Mouse (Mus musculus) left cerebral cortex, adult 11 months (tissue): ENCODE results near the gene Cst9.

ENCODE experiments used
- DNase-seq: peaks from one replicate; pipeline ENCODE4 v3.0.0; 2022; ENCODE audit warnings: low spot score

Cst9 gene

DNA sequence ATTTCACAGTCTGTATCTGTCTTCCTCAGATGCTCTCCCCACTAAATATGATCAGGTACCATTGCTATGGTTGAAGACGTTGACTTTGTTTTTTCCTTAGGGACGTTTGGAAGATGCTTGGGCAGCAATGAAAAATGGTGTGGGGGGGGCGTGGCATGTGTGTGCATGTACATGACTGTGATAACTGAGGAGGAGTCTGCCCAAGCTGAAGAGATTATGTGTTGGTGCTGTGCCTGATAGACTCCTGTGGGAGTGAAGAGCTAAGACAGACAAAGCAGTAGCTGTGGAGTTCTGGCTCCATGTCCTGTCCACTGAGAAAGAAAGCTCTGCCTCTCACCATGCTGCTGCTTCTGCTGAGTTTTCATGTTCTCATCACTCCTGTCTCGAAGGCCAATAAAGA is at the start of gene Cst9:
TSS of gene Cst9 (plus strand) at position 236 of the 400 bp plus-strand sequence.
- no peak for DNase-seq

DNA sequence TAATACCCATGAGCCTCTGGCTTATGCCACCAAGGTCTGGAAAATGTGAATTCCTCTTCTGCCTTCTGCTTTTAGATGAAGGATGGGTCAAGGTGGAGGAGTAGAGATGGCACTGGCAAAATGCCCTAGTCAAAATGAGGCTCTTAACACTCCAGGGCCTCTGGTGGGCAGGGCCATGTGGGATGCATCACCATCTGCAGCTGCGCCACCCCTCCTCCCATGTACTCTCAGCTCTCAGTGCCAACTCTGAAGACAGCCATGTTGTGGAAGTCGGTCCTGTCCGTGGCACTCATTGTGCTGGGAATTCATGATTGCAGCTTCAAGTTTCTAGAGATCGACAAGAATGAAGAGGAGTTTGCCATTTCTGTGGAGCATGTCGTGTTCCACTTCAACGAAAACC is 45.8 kb upstream of the Cst9 start, which contains the start of gene Cst12:
TSS of gene Cst12 (plus strand) at position 220 of the 400 bp plus-strand sequence.
- DNase-seq: no peak

DNA sequence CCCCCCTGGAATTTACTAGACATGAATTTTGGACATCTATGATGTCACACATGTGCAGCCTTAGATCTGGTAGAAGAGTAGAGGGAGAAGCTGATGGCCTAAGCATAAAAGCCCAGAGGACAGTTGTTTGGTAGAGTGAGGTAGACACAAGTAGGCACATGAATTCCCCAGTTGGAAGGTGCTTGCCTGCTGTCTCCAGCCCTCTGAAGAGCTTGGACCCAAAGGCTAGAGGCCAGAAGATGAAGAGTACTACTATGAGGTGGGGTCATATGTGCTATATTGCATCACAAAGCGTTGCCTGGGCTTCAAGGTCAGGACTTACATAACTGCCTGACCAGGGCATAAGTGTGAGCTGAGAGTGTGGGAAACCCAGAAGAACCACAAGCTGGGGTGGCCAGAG is 36.5 kb upstream of the Cst9 start, which contains the start of gene Cst8:
TSS of gene Cst8 (plus strand) at position 301 of the 400 bp plus-strand sequence.
- no peak for DNase-seq

DNA sequence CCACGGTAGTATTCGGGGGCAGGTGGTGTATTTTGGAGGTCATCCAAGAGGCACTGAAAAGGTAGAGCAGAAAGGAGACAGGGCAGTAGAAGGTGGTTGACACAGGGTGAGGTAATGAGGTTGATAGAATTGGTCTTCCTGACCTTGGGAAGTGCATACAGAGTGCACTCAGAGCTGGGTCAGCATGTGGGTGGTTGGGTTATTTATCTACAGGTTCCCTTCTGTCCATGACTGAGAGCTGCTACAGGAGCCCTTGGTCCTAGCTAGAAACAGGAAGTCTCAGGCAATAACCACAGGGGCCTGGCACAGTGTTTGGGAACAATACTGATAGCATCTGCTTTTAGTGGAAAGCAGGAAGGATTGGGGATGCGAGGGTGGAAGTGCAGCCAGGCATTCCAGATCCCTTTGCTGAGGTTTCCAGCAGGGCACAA is 33.4 kb upstream of the Cst9 start:
- no peak for DNase-seq

DNA sequence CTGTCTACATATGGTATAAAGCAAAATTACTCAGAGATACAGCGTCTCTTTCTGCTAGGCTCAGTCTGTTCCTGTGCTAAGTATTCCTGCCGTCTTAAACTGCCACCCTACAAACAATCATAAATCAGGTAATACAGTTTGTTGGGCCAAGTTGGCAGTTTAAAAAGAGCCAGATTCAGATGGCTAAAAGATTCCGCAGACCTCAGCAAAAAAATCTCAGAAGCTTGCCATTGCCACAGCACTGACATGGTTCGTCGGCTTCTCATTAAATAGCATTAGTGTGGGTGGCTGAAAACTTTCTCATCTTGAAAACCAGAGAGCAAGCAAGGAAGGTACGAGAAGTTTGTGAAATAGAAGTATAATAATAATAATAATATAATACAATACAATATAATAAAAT is 28.3 kb upstream of the Cst9 start:
- DNase-seq: no peak

DNA sequence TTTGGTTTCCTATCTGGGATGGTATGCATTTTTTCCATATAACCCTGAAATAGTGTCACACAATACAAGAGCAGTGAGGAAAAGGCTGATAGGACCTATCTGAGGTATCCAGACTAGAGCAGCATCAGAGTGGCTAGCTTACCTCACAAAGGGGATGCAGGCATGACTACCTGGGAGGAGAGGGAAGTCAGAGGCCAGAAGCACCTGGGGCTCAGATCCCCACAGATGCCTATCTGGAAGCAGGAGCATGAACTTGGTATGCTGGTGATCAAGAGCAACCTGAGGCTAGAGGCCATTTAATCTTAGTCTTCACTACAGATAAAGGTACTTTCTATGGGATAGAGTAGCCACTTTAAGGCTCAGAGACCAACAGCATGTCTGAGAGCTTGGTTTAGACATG is 15.0 kb upstream of the Cst9 start, which contains the start of gene Cst13:
TSS of gene Cst13 (plus strand) at position 173 of the 400 bp plus-strand sequence.
- DNase-seq: no peak

DNA sequence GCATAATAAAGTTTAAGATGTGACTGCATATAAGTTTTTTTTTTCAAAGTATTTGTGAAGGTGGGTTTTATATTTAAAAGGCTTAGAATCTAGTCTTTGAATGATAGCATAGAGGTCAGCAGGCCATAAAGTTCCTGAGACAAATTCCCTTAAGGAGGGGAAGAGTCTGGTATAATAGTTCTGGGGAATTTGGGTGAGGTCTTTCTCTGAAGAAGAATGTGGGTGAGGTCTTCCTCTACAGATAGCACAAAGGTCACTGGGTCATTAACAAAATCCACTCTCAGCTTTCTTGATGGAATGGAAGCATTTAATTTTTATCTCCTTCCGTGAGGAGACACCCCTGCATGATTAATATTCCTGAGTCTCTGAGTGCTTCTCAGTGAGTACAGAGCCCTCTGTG is 9.0 kb upstream of the Cst9 start:
- DNase-seq: no peak

DNA sequence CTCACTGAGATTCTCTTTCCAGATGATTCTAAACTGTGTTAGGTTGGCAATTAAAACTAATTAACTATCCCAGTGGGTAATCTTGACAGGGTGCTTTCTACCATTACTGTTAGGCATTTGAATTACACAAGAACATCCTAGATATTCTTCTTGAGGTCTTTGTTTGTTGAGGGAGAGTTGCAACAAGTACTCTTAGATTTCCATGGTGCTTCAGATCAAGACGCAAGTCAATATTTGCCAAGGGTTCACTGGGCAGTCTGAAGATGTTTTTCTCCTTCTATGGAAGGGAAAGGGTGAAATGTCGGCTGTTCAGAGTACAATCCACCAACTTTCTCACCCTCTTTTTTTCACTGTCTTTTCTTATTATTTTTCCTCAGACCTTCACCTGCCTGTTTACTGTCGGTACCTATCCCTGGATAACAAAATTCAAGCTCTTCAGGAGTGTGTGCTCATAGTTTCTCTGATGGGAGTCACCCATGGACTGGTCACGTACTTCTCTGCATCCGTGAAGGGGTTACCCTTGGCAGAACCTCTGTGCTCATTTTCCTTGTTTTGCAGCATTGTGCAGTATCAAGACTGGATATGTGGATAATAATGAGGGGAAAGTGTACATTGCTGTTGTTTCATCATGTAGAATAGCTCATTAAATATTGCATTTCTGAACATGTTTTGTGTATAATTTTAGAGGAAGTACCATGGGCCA is 3.3 kb downstream of the Cst9 start:
- DNase-seq: no peak

DNA sequence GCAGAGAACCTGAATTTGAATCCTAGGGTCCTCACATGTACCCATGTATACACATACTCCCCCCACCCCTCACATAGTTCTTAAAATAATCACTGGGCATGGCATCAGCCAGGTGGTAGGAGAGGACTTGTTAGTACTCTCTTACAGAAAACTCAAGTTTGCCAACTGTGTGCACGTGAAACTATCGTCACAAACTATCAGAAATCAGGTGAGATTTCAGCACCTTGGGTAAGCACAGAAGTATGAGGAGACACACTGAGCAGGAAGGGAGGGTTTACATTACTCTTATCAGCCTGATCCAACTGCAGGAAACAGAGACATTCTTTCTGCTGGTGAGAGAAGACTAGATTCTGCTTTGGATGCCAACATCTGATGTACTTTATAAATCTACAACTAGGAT is 4.3 kb downstream of the Cst9 start:
- DNase-seq: no peak

DNA sequence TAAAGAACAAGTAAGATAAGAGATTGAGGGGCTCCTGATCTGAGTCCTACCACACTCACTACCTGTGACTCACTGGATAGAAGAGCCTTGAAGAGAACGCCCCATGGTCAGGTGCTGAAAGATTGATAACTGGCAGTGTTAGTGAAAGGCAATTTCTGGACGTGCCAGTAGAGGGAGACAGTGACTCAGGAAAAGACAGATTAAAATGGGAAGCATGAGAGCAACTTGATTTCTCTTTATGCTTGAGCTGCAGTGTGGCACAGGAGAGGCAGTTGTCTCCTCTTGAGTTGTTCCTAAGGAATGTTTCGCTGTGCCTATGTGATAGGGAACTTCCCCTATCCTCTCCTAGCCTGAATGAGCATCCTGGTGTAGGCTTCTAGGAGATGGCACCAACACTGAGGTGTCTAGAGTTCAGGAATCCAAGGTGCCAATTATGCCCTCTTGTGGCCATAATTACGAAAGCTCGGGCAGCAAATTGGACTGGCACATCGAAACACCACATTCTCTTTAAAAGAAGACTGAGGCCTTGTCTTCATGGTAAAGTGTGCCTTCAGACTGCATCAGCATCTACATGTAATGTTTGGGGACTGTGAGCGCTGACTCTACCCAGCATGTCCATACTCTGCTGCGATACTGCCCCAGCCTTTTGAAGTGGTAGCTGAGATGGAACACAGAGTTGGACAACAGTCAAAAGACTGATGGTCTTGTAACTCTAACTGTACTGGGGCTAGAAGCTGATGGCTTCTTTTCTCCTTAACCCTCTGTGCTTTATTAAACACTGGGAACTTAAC is 16.4 kb downstream of the Cst9 start:
- peak; percentile 81 for DNase-seq

DNA sequence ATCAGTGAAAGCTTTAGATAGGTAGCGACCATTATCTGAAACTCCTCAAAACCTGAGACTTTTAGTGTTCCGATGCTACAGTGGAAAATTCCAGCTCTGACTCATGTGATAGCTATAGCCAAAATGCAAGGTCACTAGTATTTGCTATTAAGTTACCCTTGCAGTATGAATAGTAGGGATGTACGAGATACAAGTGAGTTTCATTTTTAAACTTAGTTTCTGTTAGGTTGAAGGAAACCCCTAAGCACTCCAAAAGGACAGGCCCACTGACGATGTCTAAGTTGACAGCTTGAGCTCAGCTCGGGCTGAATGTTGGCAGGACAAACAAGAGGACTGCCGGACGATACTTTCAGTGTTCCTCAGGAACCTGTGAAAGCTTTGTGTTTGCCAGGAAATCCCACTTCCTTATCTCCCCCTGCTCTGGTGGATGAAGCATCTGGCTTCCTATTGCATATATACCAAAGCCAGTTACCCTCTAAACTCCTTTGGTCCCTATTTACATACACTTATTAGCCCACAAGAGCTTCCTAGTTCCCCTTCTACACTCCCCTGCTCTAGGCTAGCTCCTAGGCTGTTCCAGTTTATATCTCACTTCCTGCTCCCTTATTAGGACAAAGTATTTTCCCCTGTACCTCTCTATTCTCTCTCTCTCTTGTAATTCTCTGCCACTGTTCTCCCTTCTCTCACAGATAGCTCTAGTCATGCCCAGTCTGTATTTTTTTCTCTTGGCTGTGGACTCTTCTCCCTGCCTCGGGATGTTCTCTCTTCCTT is 21.9 kb downstream of the Cst9 start:
- no peak for DNase-seq

DNA sequence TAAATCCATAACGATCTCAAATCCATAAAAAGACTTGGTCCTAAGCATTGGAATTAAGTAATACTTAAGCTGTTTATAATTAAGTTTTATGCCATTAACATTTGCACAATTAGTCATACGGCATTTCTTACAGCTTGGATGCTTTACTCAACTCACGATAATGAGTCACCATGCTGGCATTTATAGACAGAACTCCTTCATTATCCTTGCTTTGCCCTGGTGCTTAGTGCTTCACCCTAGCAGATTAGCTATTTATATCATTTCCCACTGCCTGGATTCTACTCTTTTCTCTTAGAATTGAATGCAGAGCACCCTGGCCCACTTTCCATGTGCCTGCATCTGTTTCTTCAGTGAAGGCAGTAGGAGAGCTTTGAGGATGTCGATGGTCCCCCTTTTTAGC is 22.6 kb downstream of the Cst9 start:
- DNase-seq: no peak

DNA sequence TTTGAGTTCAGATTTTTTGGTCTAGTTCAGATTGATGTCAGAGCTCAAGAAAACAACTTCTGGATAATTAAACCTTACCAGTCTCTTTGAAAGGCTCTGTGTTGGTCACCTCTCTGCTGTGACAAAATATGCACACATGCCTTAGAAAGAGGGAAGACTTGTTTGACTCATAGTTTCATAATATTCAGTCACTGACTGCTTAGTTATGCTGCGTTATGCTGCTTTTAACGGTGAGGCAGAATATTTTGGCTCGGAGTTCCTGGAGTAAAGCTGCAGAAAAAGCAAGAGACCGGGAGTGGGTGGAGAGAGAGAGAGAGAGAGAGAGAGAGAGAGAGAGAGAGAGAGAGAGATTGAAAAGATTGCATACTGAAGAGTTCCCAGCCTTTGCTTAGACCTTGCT is 26.0 kb downstream of the Cst9 start:
- no peak for DNase-seq

DNA sequence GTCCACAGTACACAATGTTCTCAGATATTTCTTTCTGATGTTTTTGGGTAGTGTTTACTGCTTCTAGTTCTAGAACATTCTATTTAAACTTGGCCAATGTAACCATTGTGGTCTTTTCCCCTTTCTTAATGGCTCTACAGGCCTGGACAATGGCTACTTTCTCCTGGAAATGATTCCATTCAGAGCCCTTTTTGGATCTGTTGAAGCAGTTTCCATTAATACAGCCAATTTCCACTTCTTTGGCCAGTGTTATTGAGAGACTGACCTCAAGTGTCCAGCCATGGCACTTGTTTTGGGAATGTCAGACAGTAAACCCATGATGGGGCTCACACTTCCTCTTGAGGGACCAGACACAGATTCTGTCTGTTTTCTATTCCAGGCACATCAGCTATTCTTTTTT is 26.7 kb downstream of the Cst9 start:
- DNase-seq: no peak

DNA sequence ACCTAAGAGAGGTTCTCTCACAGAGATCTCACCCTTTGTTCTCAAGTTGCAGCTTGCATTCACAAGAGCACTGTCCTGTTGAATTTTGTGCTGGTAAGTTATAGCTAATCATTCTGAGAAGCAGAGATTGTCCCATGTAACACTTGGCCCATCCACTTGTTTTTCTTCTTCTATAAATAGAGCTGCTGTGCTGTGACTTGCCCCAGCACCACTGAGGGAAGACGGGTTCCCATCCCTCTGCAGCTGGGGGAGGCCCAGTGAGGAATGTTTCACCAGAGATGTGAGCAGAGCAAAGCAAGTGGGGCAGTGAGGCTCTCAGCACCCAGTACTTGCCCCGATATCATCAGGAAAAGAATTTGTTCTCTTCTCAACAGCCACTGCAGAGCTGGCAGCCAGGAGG is 30.0 kb downstream of the Cst9 start, which contains the start of gene 9230104L09Rik:
TSS of gene 9230104L09Rik (minus strand) at position 73 of the 400 bp plus-strand sequence.
- no peak for DNase-seq

DNA sequence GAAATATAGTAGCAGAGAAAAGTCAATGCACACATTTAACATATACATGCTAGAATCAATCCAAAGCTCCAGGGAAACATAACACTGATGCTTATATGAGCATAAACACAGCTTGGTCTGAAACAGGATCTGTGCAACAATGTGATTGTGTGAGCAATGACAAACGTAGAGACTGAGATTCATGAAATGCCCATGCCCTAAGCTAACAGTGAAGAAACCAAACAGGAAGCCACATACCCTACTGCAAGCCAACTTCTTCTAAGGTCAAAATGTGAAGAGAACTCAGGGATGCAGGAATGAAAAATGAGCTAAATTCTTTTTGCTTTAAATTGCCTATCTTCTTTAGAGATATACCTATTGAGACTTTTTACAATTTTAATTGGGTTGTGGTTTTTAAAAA is 34.0 kb downstream of the Cst9 start:
- DNase-seq: no peak

DNA sequence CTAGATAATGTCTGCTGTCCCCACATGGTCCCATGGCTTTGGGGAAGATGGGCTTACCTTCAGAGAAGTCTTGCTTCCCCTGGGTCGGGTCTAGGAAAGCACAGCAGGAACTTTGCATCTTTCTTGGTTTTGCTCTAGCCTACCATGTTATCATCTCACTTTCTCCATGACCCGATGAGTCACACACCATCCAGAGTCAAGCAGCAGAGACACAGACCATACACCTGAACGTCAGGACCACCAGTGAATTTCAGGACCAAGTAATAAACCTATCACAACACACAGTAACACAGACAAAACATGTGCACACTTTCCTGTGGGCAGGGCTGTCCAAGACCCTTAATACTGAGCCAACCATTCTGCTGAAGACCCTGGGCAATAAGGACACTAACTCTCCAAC is 35.6 kb downstream of the Cst9 start:
- no peak for DNase-seq

DNA sequence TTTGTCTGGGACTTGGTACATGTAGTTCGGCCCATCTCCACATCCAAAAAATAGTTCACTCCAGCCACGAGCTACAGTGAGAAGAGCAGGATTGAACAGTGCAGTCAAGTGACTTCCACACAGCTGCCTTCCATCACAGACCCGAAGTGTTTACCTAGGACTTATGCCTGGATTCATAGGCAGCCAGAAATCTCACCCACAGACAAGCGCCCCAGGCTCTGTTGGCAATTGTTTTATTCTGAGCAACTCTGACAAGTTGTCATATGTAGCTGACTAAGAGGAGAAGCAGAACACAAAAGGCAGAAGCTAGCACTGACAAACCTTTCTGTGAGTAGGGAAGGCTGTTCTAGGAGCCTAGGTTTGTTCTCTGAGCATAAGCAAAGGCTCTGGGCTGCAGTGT is 37.9 kb downstream of the Cst9 start:
- no peak for DNase-seq

DNA sequence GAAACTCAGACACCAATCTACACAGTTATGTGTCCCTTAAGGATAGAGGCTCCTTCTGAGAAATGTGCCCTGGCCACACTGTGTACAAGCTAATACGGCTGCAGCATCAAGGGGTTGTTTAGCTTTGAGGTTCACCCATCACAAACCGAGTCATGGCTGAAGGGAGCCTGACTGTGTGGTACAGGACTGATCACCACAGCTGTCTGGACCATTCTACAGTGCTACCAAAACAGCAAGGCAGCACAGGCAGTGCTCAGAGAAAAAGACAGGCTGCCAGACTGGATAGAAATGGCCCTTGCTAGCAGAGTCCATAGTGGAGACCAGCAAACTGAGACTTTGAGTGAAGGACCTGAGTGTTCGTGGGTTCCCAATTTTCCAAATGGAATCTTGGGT is 39.3 kb downstream of the Cst9 start:
- DNase-seq: no peak

DNA sequence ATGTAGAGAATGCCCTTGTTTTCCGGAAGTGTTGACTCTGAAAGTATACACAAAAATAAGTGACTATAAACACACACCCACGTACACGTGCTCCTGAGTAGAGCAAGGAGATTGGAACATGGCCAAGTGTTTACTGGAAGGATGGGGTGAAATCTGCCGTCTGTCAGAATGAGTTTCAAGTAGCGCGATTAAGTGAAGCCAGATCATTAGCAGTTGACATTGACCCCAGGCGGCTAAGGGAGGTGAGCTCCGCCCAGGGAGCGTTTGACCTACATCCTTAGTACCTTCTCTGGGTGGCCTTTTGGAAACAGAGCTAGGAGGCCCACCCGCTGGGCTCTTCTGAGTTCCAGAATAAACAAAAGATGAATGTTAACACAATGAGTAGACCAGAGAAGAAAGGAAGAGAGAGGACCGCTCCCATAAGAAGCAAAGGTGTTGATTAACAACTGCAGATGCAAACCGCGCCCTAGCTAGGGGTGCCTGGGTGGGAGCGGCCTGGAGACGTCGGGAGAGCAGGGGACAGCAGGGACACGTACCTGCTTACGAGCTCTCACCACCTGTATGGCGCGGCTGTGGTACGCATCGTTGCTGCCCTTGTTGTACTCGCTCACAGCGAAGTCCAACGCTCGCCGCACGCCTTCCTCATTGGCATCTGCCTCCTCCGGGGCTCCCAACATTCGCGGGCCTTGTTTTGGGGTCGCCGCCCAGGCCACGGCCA is 39.8 kb downstream of the Cst9 start:
- no peak for DNase-seq

DNA sequence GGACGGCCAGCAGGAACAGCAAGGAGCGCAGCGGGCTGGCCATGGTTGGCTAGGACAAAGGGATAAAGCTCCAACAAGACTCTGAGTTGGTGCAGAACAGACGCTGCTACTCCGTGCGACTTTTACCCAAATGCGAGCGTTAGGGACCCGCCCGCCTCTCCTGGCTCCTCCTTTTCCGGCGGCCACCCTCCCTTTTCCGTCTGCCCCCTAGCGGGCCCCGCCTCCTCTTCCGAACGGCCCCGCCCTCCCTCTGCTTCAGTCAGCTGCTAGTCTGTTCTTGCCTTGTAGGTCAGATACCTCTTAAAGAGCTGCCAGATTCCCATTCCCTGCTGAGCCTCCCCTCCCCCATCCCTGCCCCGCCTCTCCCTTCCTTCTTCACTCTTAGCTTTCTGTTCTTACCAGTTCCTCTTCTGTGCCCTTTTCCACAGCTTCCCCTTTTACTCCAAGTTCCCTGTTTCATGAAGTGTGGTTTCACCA is 40.4 kb downstream of the Cst9 start, which contains the start of gene Cst3:
TSS of gene Cst3 (minus strand) at position 358 of the 477 bp plus-strand sequence.
- peak; percentile 81 for DNase-seq
